12 mouse cellular contexts compared by ENCODE assay signal in genomic region chr4:41671963-41672480, GRCm38 (mm10). TPM values are rescaled to one million over a fixed set of nuclear protein-coding genes. Genes with fewer than 3 reads are reported as not detected.
DNase-seq lines count a peak whose midpoint lies in the region; ATAC-seq lines count a peak whose summit lies in the region.
"Had no signal": no experiment of that assay in that cellular context is flagged by ENCODE, and none has a peak within 500 bp of the region (broad histone marks: within the 10 kb centered on the region; RNA-seq: fewer than 3 reads in every experiment).

No protein-coding gene starts in this region.

- H3K4me2 ChIP-seq in neural tube, embryonic 11.5 days (ENCODE audit: low read depth): no peak overlapping the region
- H3K4me2 ChIP-seq in midbrain, embryonic 11.5 days: no peak overlapping the region

- peaks cover 39% of the 10 kb centered on the region for H3K4me1 ChIP-seq in neural tube, embryonic 11.5 days (ENCODE audit: control insufficient read depth, insufficient read depth, low read length)
- H3K4me1 ChIP-seq in hindbrain, embryonic 10.5 days (replicated peaks): peaks cover 71% of the 10 kb centered on the region
- H3K4me1 ChIP-seq in midbrain, embryonic 11.5 days (ENCODE audit: control insufficient read depth, insufficient read depth, low read length): peaks cover 31% of the 10 kb centered on the region

- ATAC-seq in neural tube, embryonic 11.5 days (ENCODE audit: insufficient read depth, low FRiP score, low TSS enrichment): peak; percentile 28; the same call in 1 of the 2 replicates
- ATAC-seq in midbrain, embryonic 11.5 days (ENCODE audit: low FRiP score): peak; percentile 67
- no peak for ATAC-seq in inflammation-experienced regulatory T-cells, adult 6 months

- H3K4me3 ChIP-seq in neural tube, embryonic 11.5 days (ENCODE audit: low read depth, low read length): no peak overlapping the region
- peak overlapping the region; percentile 20 for H3K4me3 ChIP-seq in hindbrain, embryonic 10.5 days
- H3K4me3 ChIP-seq in midbrain, embryonic 11.5 days (ENCODE audit: low read depth, low read length): no peak overlapping the region
- H3K4me3 ChIP-seq: erythroblast, embryonic 14.5 days had no signal

- H3K27ac ChIP-seq in neural tube, embryonic 11.5 days (ENCODE audit: low read depth, low read length): peak overlapping the region; percentile 65; the same call in 1 of the 2 replicates
- H3K27ac ChIP-seq in hindbrain, embryonic 10.5 days: peak overlapping the region; percentile 84
- H3K27ac ChIP-seq in midbrain, embryonic 11.5 days (ENCODE audit: low read depth, low read length): peak overlapping the region; percentile 70

- no peaks in the 10 kb centered on the region for H3K9me3 ChIP-seq in neural tube, embryonic 11.5 days (ENCODE audit: control insufficient read depth, low read length)
- H3K9me3 ChIP-seq in hindbrain, embryonic 10.5 days: no peaks in the 10 kb centered on the region
- H3K9me3 ChIP-seq in midbrain, embryonic 11.5 days (ENCODE audit: control insufficient read depth, low read length): no peaks in the 10 kb centered on the region

- peak overlapping the region; percentile 41 for H3K9ac ChIP-seq in neural tube, embryonic 11.5 days (ENCODE audit: low read length)
- peak overlapping the region; percentile 31 for H3K9ac ChIP-seq in midbrain, embryonic 11.5 days (ENCODE audit: low read length)

- H3K36me3 ChIP-seq in neural tube, embryonic 11.5 days (ENCODE audit: control insufficient read depth, insufficient read depth, low read length): no peaks in the 10 kb centered on the region
- peaks cover 99% of the 10 kb centered on the region for H3K36me3 ChIP-seq in hindbrain, embryonic 10.5 days
- peaks cover 17% of the 10 kb centered on the region for H3K36me3 ChIP-seq in midbrain, embryonic 11.5 days (ENCODE audit: control insufficient read depth, insufficient read depth, low read length)

- DNase-seq in neural tube, embryonic 11.5 days (ENCODE audit: low spot score): no peak
- DNase-seq in neural tube, embryonic 10.5 days (ENCODE audit: extremely low spot score, low spot score): no peak
- no peak for DNase-seq in hindbrain, embryonic 10.5 days (ENCODE audit: low spot score)
- no peak for DNase-seq in midbrain, embryonic 11.5 days (ENCODE audit: low spot score, missing footprints)
- DNase-seq in left cerebral cortex, adult 18-20 months (ENCODE audit: low spot score in 2 of 2): no peak
- no peak for DNase-seq in urinary bladder, postnatal 10 days (ENCODE audit: low spot score)
- DNase-seq: heart, postnatal 10 days; right cerebral cortex, adult 18-20 months; thymus, adult 2 months had no signal

- WGBS in neural tube, embryonic 11.5 days: 8% methylated on average over 8 of the region's 8 CpGs
- WGBS in hindbrain, embryonic 10.5 days: 16% methylated on average over 8 of the region's 8 CpGs
- WGBS in midbrain, embryonic 11.5 days: 19% methylated on average over 7 of the region's 8 CpGs

- H3K27me3 ChIP-seq in neural tube, embryonic 11.5 days (ENCODE audit: control insufficient read depth, insufficient read depth, low read length): no peaks in the 10 kb centered on the region
- 0 out of 2 replicates have a peak, but pooled peaks cover 11% of the 10 kb centered on the region for H3K27me3 ChIP-seq in hindbrain, embryonic 10.5 days (ENCODE audit: insufficient read depth, poor library complexity, severe bottlenecking)
- no peaks in the 10 kb centered on the region for H3K27me3 ChIP-seq in midbrain, embryonic 11.5 days (ENCODE audit: control insufficient read depth, insufficient read depth, low read length)

RNA-seq across cellular contexts. Expression of gene Cntfr, which starts 24.9 kb away (rescaled TPM):
- 43.8 and 44.2 TPM in 2 replicates for polyA plus RNA-seq in neural tube, embryonic 11.5 days (2014; fragmentation: Nextera tagmentation; extraction: Ambion mirVana)
- polyA plus RNA-seq in hindbrain, embryonic 10.5 days (2016; fragmentation: Nextera tagmentation; extraction: Ambion mirVana): 29.7 and 51.6 TPM in 2 replicates
- 25.7 and 33.8 TPM in 2 replicates for polyA plus RNA-seq in midbrain, embryonic 11.5 days (2014; fragmentation: Nextera tagmentation; extraction: Ambion mirVana)
- total RNA-seq in left cerebral cortex, adult 18-20 months (2021): 100 to 1,000 TPM; 117 to 131 TPM
- not detected for polyA plus RNA-seq in inflammation-experienced regulatory T-cells, adult 6 months (2017; shearing (Covaris generic))
- total RNA-seq: megakaryocyte progenitor cell, adult 5-6 weeks had no signal
- polyA plus RNA-seq: erythroblast, embryonic 14.5 days had no signal

RNA-seq across cellular contexts. Expression of gene Il11ra1, which starts 27.8 kb away (rescaled TPM):
- 65.9 and 82.1 TPM in 2 replicates for polyA plus RNA-seq in neural tube, embryonic 11.5 days (2014; fragmentation: Nextera tagmentation; extraction: Ambion mirVana)
- 84.3 and 91.4 TPM in 2 replicates for polyA plus RNA-seq in hindbrain, embryonic 10.5 days (2016; fragmentation: Nextera tagmentation; extraction: Ambion mirVana)
- polyA plus RNA-seq in midbrain, embryonic 11.5 days (2014; fragmentation: Nextera tagmentation; extraction: Ambion mirVana): 55.2 and 57.9 TPM in 2 replicates
- 10 to 100 TPM; 37.2 to 44.3 TPM for total RNA-seq in left cerebral cortex, adult 18-20 months (2021)
- polyA plus RNA-seq in inflammation-experienced regulatory T-cells, adult 6 months (2017; shearing (Covaris generic)): 10 to 100 TPM in 1 of 3 experiments, 1 to 10 TPM in 2; 4.0 to 13.8 (median 7.7) TPM

RNA-seq across cellular contexts. Expression of gene Enho, which starts 31.9 kb away (rescaled TPM):
- polyA plus RNA-seq in neural tube, embryonic 11.5 days (2014; fragmentation: Nextera tagmentation; extraction: Ambion mirVana): 36.9 and 43.3 TPM in 2 replicates
- polyA plus RNA-seq in hindbrain, embryonic 10.5 days (2016; fragmentation: Nextera tagmentation; extraction: Ambion mirVana): 27.3 and 50.9 TPM in 2 replicates
- 30.4 and 32.9 TPM in 2 replicates for polyA plus RNA-seq in midbrain, embryonic 11.5 days (2014; fragmentation: Nextera tagmentation; extraction: Ambion mirVana)
- 10 to 100 TPM; 59.1 to 66.3 TPM for total RNA-seq in left cerebral cortex, adult 18-20 months (2021)
- polyA plus RNA-seq in inflammation-experienced regulatory T-cells, adult 6 months (2017; shearing (Covaris generic)): not detected
- total RNA-seq: megakaryocyte progenitor cell, adult 5-6 weeks had no signal

RNA-seq across cellular contexts. Expression of gene Rpp25l, which starts 41.3 kb away (rescaled TPM):
- 80.4 and 81.2 TPM in 2 replicates for polyA plus RNA-seq in neural tube, embryonic 11.5 days (2014; fragmentation: Nextera tagmentation; extraction: Ambion mirVana)
- polyA plus RNA-seq in hindbrain, embryonic 10.5 days (2016; fragmentation: Nextera tagmentation; extraction: Ambion mirVana): 89.7 and 96.6 TPM in 2 replicates
- 69.3 and 85.9 TPM in 2 replicates for polyA plus RNA-seq in midbrain, embryonic 11.5 days (2014; fragmentation: Nextera tagmentation; extraction: Ambion mirVana)
- total RNA-seq in left cerebral cortex, adult 18-20 months (2021): 10 to 100 TPM; 32.5 to 37.1 TPM
- polyA plus RNA-seq in inflammation-experienced regulatory T-cells, adult 6 months (2017; shearing (Covaris generic)): 10 to 100 TPM; 51.3 to 65.6 (median 54.5) TPM

RNA-seq across cellular contexts. Expression of gene Dctn3, which starts 50.9 kb away (rescaled TPM):
- polyA plus RNA-seq in neural tube, embryonic 11.5 days (2014; fragmentation: Nextera tagmentation; extraction: Ambion mirVana): 171 and 180 TPM in 2 replicates
- polyA plus RNA-seq in hindbrain, embryonic 10.5 days (2016; fragmentation: Nextera tagmentation; extraction: Ambion mirVana): 171 and 232 TPM in 2 replicates
- 154 and 155 TPM in 2 replicates for polyA plus RNA-seq in midbrain, embryonic 11.5 days (2014; fragmentation: Nextera tagmentation; extraction: Ambion mirVana)
- 100 to 1,000 TPM; 166 to 172 TPM for total RNA-seq in left cerebral cortex, adult 18-20 months (2021)
- polyA plus RNA-seq in inflammation-experienced regulatory T-cells, adult 6 months (2017; shearing (Covaris generic)): 100 to 1,000 TPM in 1 of 3 experiments, 10 to 100 TPM in 2; 88.8 to 122 (median 95.5) TPM

Comparison
In these comparisons a context has a peak if more than half of its experiments do, and no peak if none do; other contexts are left out.
1. RNA of gene Cntfr, which starts 24.9 kb away (polyA plus RNA-seq): 29.7 to 51.6 TPM in hindbrain, embryonic 10.5 days, 43.8 to 44.2 TPM in neural tube, embryonic 11.5 days and 25.7 to 33.8 TPM in midbrain, embryonic 11.5 days; not detected in inflammation-experienced regulatory T-cells, adult 6 months; every median in the first group is over 10 times any median in the second.
2. RNA of gene Enho, which starts 31.9 kb away (polyA plus RNA-seq): 27.3 to 50.9 TPM in hindbrain, embryonic 10.5 days, 36.9 to 43.3 TPM in neural tube, embryonic 11.5 days and 30.4 to 32.9 TPM in midbrain, embryonic 11.5 days; not detected in inflammation-experienced regulatory T-cells, adult 6 months; every median in the first group is over 10 times any median in the second.
3. Peak in every context shown above with its lines, with median percentiles within 50 percentile points of each other: H3K27ac ChIP-seq.